Mouse (Mus musculus) hindbrain, embryonic 12.5 days (tissue): ENCODE measurements around the gene Gm10188. TPM values are rescaled to one million over a fixed set of nuclear protein-coding genes. Genes with fewer than 3 reads are reported as not detected.

Source experiments
- ATAC-seq: fragments of 200-750 bp; cut with Nextera tagmentation; 2 replicates; pipeline ENCODE4 v1.8.0; 2017; ENCODE audit warnings: moderate TSS enrichment; ENCODE audit not compliant: low FRiP score
- H3K27ac ChIP-seq: fragments of 300-500 bp; sonication (generic); 2 replicates; pipeline ENCODE4 v1.5.1; 2016; ENCODE audit warnings: mild to moderate bottlenecking
- H3K27me3 ChIP-seq: fragments of 300-500 bp; sonication (generic); 2 replicates; pipeline ENCODE4 v1.6.1; 2016; ENCODE audit warnings: mild to moderate bottlenecking
- H3K36me3 ChIP-seq: fragments of 300-500 bp; sonication (generic); 2 replicates; pipeline ENCODE4 v1.6.1; 2016; ENCODE audit warnings: mild to moderate bottlenecking
- H3K4me1 ChIP-seq: fragments of 300-500 bp; sonication (generic); 2 replicates; pipeline ENCODE4 v1.6.1; 2016
- H3K4me2 ChIP-seq: fragments of 300-500 bp; sonication (generic); replicated peaks from 2 replicates; pipeline ENCODE4 v1.6.1; 2016; ENCODE audit warnings: mild to moderate bottlenecking
- H3K4me3 ChIP-seq: fragments of 300-500 bp; sonication (generic); 2 replicates; pipeline ENCODE4 v1.5.1; 2016; ENCODE audit warnings: mild to moderate bottlenecking
- H3K9ac ChIP-seq: fragments of 300-500 bp; sonication (generic); 2 replicates; pipeline ENCODE4 v1.6.1; 2016; ENCODE audit warnings: mild to moderate bottlenecking, moderate library complexity
- H3K9me3 ChIP-seq: fragments of 300-500 bp; sonication (generic); replicated peaks from 2 replicates; pipeline ENCODE4 v1.6.1; 2016; ENCODE audit warnings: mild to moderate bottlenecking
- WGBS: fragments of 180-500 bp; shearing (Covaris S2); methylation state at CpG from one replicate; pipeline ENCODE4 v1.1.7; 2016; 5-methylcytosine and 5-hydroxymethylcytosine counted together
- polyA plus RNA-seq: library from polyadenylated mRNA; unstranded; fragments of >200 nt; fragmentation: Nextera tagmentation; extraction: Ambion mirVana; gene quantifications from 2 replicates; pipeline ENCODE4 v1.2.1, GENCODE M21; 2016

Gene Gm10188
- polyA plus RNA-seq, 1 experiment from 2014 or later, result 0.49 TPM

- no peaks in the 10 kb centered on the region for H3K36me3 ChIP-seq
- H3K27ac ChIP-seq, result peak overlapping the region; percentile 80
- H3K9me3 ChIP-seq, result no peaks in the 10 kb centered on the region
- ATAC-seq, result no peak
- H3K4me1 ChIP-seq, result peaks cover 66% of the 10 kb centered on the region
- WGBS, result 20% methylated on average over 4 of the region's 4 CpGs
- H3K27me3 ChIP-seq, result 0 out of 2 replicates have a peak, but pooled peaks cover 4% of the 10 kb centered on the region
- peak overlapping the region; percentile 26 for H3K4me3 ChIP-seq
- H3K4me2 ChIP-seq, result peak overlapping the region; percentile 42
- H3K9ac ChIP-seq, result peak overlapping the region; percentile 49
Measured at GRCm38 (mm10) chr1:132201511-132201860, 28.1 kb downstream of the Gm10188 start.

- Histone ChIP-seq H3K27me3 (peaks cover 5% of the 10 kb centered on the region; the same call in 1 of the 2 replicates), H3K36me3 (no peaks in the 10 kb centered on the region), H3K4me2 (peak overlapping the region; percentile 42), H3K9ac (peak overlapping the region; percentile 49), H3K4me1 (peaks cover 66% of the 10 kb centered on the region), H3K27ac (peak overlapping the region; percentile 80), H3K9me3 (no peaks in the 10 kb centered on the region), H3K4me3 (peak overlapping the region; percentile 26)
- WGBS, result 13% methylated on average over 9 of the region's 11 CpGs
- peak; percentile 79 for ATAC-seq
Measured at GRCm38 (mm10) chr1:132200562-132201510, 28.7 kb downstream of the Gm10188 start.

DNA sequence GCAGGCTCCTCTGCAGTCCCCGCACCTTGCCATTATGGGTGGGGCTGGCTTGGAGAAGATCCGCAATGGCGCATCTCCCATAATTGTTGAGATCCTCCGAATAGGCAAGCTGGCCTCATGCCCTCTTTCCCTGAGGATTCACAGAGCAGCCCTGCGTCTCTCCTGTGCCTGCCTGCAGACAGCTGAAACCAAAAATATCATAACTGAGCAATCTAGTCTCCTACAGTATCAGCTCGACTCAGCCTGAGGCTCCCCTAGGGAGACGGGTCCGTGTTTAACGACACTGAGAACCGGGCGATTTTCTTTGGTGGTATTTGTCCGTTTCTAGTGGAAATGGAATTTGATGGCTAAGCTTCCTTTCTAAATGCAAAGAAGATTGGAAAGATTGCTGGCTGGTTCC, 29.6 kb downstream of the Gm10188 start:
- H3K9ac ChIP-seq, result peak overlapping the region; percentile 38; the same call in 1 of the 2 replicates
- WGBS, result 17% methylated on average over 12 of the region's 12 CpGs
- no peak for ATAC-seq
- H3K27ac ChIP-seq, result peak overlapping the region; percentile 80
- peaks cover 74% of the 10 kb centered on the region for H3K4me1 ChIP-seq
- peaks cover 8% of the 10 kb centered on the region; the same call in 1 of the 2 replicates for H3K27me3 ChIP-seq
- H3K4me3 ChIP-seq, result 0 out of 2 replicates have a peak overlapping the region, but pooled peaks have one; percentile 26
- H3K36me3 ChIP-seq, result no peaks in the 10 kb centered on the region
- no peaks in the 10 kb centered on the region for H3K9me3 ChIP-seq
- H3K4me2 ChIP-seq, result peak overlapping the region; percentile 42

- WGBS, result 70% methylated on average over 6 of the region's 6 CpGs
- H3K36me3 ChIP-seq, result no peaks in the 10 kb centered on the region
- H3K27ac ChIP-seq, result peak overlapping the region; percentile 80
- H3K9me3 ChIP-seq, result no peaks in the 10 kb centered on the region
- no peak overlapping the region for H3K9ac ChIP-seq
- H3K4me3 ChIP-seq, result no peak overlapping the region
- ATAC-seq, result no peak
- H3K4me2 ChIP-seq, result no peak overlapping the region
- peaks cover 81% of the 10 kb centered on the region for H3K4me1 ChIP-seq
- peaks cover 8% of the 10 kb centered on the region; the same call in 1 of the 2 replicates for H3K27me3 ChIP-seq
Measured at GRCm38 (mm10) chr1:132199244-132199643, 30.3 kb downstream of the Gm10188 start.

DNA sequence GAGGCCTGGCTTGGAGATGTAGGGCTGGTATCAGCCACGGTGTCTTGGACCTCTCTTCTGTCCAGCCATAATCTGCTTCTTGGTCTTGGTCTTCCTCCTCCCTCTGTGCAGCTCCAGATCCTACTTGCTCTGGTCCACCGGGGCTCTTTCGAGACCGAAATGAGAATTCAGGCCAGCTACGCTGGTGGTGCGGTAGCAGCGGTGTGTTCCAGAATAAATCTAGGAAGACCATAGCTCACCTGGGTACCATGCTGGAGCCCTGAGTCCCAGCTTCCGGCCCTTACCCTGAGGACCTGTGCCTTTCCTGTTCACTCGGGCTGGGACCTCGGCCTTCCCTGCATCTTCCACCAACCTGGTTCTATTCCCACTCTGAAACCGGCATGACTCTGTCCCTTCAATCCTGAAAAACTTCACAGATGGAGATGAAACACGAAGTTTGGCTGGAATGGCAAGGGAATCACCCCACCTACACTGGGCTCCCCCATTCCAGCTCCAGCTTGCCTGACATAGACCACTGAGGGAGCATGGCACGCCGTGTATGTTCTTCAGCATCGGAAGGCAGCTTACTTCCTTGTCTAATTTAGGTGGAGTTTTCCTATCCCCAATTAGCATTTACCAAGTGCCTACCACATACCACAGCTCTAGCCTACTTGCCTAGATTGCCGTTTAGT, 31.0 kb downstream of the Gm10188 start:
- ATAC-seq, result no peak
- Histone ChIP-seq H3K9ac (no peak overlapping the region), H3K4me1 (peaks cover 88% of the 10 kb centered on the region), H3K27ac (peak overlapping the region; percentile 35; the same call in 1 of the 2 replicates), H3K4me3 (no peak overlapping the region), H3K9me3 (no peaks in the 10 kb centered on the region), H3K36me3 (no peaks in the 10 kb centered on the region), H3K27me3 (peaks cover 8% of the 10 kb centered on the region; the same call in 1 of the 2 replicates), H3K4me2 (no peak overlapping the region)
- WGBS, result 83% methylated on average over 16 of the region's 16 CpGs

DNA sequence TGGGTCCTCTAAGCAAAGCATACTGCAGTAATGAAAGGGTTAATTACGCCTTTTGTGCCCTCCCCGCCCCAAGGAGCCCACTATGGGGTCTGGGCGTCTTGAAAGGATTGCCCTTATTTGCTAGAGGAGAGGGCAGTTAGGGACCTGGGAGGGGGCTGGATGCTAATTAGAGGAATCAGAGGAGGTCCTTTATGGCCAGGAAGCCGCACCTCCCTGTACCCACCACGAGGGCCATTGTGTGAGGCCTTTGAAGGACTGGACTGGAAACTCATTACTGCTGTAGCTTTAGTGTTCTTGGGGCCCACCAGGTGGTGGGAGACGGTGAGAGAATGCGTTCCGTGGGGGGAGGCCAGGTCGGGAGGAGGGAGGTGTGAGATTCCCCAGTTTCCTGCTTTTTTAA, 31.9 kb downstream of the Gm10188 start:
- Histone ChIP-seq H3K27ac (0 out of 2 replicates have a peak overlapping the region, but pooled peaks have one; percentile 19), H3K9me3 (no peaks in the 10 kb centered on the region), H3K4me1 (peaks cover 97% of the 10 kb centered on the region), H3K27me3 (peaks cover 8% of the 10 kb centered on the region; the same call in 1 of the 2 replicates), H3K36me3 (no peaks in the 10 kb centered on the region), H3K4me3 (no peak overlapping the region), H3K9ac (no peak overlapping the region), H3K4me2 (peak overlapping the region; percentile 69)
- WGBS, result 4% methylated on average over 9 of the region's 9 CpGs
- no peak for ATAC-seq

GRCm38 (mm10) chr1:132196337-132196736, 33.2 kb downstream of the Gm10188 start:
- H3K4me3 ChIP-seq, result no peak overlapping the region
- H3K4me1 ChIP-seq, result peaks cover 95% of the 10 kb centered on the region
- no peaks in the 10 kb centered on the region for H3K36me3 ChIP-seq
- H3K9me3 ChIP-seq, result no peaks in the 10 kb centered on the region
- H3K27ac ChIP-seq, result no peak overlapping the region
- WGBS, result 18% methylated on average over 7 of the region's 7 CpGs
- 0 out of 2 replicates have a peak overlapping the region, but pooled peaks have one; percentile 52 for H3K9ac ChIP-seq
- no peak for ATAC-seq
- peak overlapping the region; percentile 69 for H3K4me2 ChIP-seq
- H3K27me3 ChIP-seq, result peaks cover 8% of the 10 kb centered on the region; the same call in 1 of the 2 replicates

GRCm38 (mm10) chr1:132195681-132196080, 33.9 kb downstream of the Gm10188 start:
- peaks cover 10% of the 10 kb centered on the region; the same call in 1 of the 2 replicates for H3K27me3 ChIP-seq
- peak overlapping the region; percentile 69 for H3K4me2 ChIP-seq
- 43% methylated on average over 5 of the region's 5 CpGs for WGBS
- peak overlapping the region; percentile 44; the same call in 1 of the 2 replicates for H3K27ac ChIP-seq
- no peaks in the 10 kb centered on the region for H3K9me3 ChIP-seq
- no peak overlapping the region for H3K4me3 ChIP-seq
- H3K4me1 ChIP-seq, result peaks cover 89% of the 10 kb centered on the region
- no peaks in the 10 kb centered on the region for H3K36me3 ChIP-seq
- peak overlapping the region; percentile 52 for H3K9ac ChIP-seq
- no peak for ATAC-seq

DNA sequence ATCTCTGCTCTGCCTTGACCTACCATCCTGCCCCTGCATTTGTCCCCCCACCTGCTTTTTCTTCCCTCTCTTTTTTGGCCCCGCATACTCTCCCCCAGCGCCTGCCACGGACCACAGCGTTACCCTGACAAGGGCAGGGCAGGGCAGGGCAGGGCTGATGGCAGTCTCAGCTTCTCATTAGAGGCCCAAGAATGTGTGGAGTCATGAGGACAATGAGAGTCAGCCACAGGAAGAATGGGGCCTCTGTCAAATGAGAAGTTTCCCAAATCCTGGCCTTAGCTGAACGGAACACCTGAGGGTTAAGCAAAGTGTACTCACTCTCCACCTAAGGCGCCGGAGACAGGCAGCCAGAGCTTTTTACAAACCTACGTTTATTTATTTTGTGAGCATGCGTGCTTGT, 34.5 kb downstream of the Gm10188 start:
- Histone ChIP-seq H3K36me3 (no peaks in the 10 kb centered on the region), H3K4me3 (no peak overlapping the region), H3K9ac (peak overlapping the region; percentile 52; the same call in 1 of the 2 replicates), H3K9me3 (no peaks in the 10 kb centered on the region), H3K4me1 (peaks cover 83% of the 10 kb centered on the region), H3K4me2 (peak overlapping the region; percentile 69), H3K27ac (no peak overlapping the region; the same call in 1 of the 2 replicates), H3K27me3 (peaks cover 12% of the 10 kb centered on the region; the same call in 1 of the 2 replicates)
- WGBS, result 43% methylated on average over 9 of the region's 9 CpGs
- ATAC-seq, result no peak

GRCm38 (mm10) chr1:132194624-132195023, 34.9 kb downstream of the Gm10188 start:
- Histone ChIP-seq H3K36me3 (no peaks in the 10 kb centered on the region), H3K4me2 (peak overlapping the region; percentile 69), H3K27ac (0 out of 2 replicates have a peak overlapping the region, but pooled peaks have one; percentile 12), H3K4me1 (peaks cover 82% of the 10 kb centered on the region), H3K27me3 (peaks cover 11% of the 10 kb centered on the region), H3K9ac (peak overlapping the region; percentile 52; the same call in 1 of the 2 replicates), H3K4me3 (no peak overlapping the region), H3K9me3 (no peaks in the 10 kb centered on the region)
- 61% methylated on average over 3 of the region's 3 CpGs for WGBS
- ATAC-seq, result no peak

DNA sequence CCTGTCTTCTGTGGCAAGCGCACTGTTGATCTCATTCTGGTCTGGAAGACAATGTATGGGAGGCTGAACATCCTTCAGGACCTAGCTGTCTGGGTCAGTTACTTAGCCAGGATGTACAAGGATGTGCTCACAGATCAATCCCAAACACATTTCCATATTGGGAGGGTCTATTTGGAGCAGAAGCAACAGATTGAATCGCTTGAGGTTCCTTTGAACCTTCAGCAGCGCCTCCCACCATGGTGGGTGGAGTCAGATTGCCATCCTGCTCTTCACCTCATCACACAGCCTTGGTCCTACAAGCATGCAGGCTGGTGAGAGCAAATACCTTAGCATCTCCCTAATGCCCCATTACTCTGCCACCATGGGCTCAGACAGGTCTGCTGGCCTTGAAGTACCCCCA, 35.8 kb downstream of the Gm10188 start:
- 0 out of 2 replicates have a peak overlapping the region, but pooled peaks have one; percentile 100 for H3K27ac ChIP-seq
- peaks cover 83% of the 10 kb centered on the region for H3K4me1 ChIP-seq
- H3K9me3 ChIP-seq, result no peaks in the 10 kb centered on the region
- peaks cover 14% of the 10 kb centered on the region for H3K27me3 ChIP-seq
- no peaks in the 10 kb centered on the region for H3K36me3 ChIP-seq
- H3K9ac ChIP-seq, result no peak overlapping the region
- peak overlapping the region; percentile 91 for H3K4me3 ChIP-seq
- WGBS, result 79% methylated on average over 3 of the region's 3 CpGs
- no peak for ATAC-seq
- H3K4me2 ChIP-seq, result peak overlapping the region; percentile 69
